Mouse (Mus musculus): ENCODE results near the gene Shb. TPM values are rescaled to one million over a fixed set of nuclear protein-coding genes. Genes with fewer than 3 reads are reported as not detected.

Gene Shb
- polyA plus RNA-seq, 1 experiment from 2014 or later, result 7.3 TPM

- H3K4me3 ChIP-seq (ENCODE audit: low read depth, low read length), result no peak overlapping the region
- DNase-seq (ENCODE audit: low spot score) (no peak), ATAC-seq (replicated peaks; ENCODE audit: low FRiP score, low TSS enrichment, low read depth) (no peak)
- H3K9me3 ChIP-seq (ENCODE audit: control insufficient read depth, low read length), result no peaks in the 10 kb centered on the region
- H3K9ac ChIP-seq (ENCODE audit: low read length), result no peak overlapping the region
- H3K4me2 ChIP-seq (ENCODE audit: low read length), result no peak overlapping the region
- H3K27ac ChIP-seq (ENCODE audit: low read depth), result no peak overlapping the region
- H3K36me3 ChIP-seq (ENCODE audit: control insufficient read depth, insufficient read depth, low read length), result peaks cover 5% of the 10 kb centered on the region; the same call in 1 of the 2 replicates
- 94% methylated on average over 4 of the region's 4 CpGs for WGBS
- no peaks in the 10 kb centered on the region for H3K27me3 ChIP-seq (replicated peaks; ENCODE audit: control insufficient read depth, insufficient read depth, low read length)
- H3K4me1 ChIP-seq (replicated peaks; ENCODE audit: control insufficient read depth, insufficient read depth, low read length), result peaks cover 36% of the 10 kb centered on the region
These were observed 7.7 kb downstream of the Shb start for GRCm38 (mm10) chr4:45524602-45525001.

- no peak for DNase-seq (ENCODE audit: low spot score)
- Histone ChIP-seq H3K9me3 (ENCODE audit: control insufficient read depth, low read length) (no peaks in the 10 kb centered on the region), H3K4me2 (ENCODE audit: low read length) (no peak overlapping the region), H3K27ac (ENCODE audit: low read depth) (no peak overlapping the region), H3K4me1 (replicated peaks; ENCODE audit: control insufficient read depth, insufficient read depth, low read length) (peaks cover 31% of the 10 kb centered on the region), H3K27me3 (replicated peaks; ENCODE audit: control insufficient read depth, insufficient read depth, low read length) (no peaks in the 10 kb centered on the region), H3K36me3 (ENCODE audit: control insufficient read depth, insufficient read depth, low read length) (peaks cover 5% of the 10 kb centered on the region; the same call in 1 of the 2 replicates), H3K4me3 (ENCODE audit: low read depth, low read length) (no peak overlapping the region), H3K9ac (ENCODE audit: low read length) (no peak overlapping the region)
- 91% methylated on average over 6 of the region's 6 CpGs for WGBS
- no peak for ATAC-seq (replicated peaks; ENCODE audit: low FRiP score, low TSS enrichment, low read depth)
These were observed 8.9 kb downstream of the Shb start for GRCm38 (mm10) chr4:45523360-45523759.

- H3K27ac ChIP-seq (ENCODE audit: low read depth), result no peak overlapping the region
- no peak overlapping the region for H3K9ac ChIP-seq (ENCODE audit: low read length)
- H3K36me3 ChIP-seq (ENCODE audit: control insufficient read depth, insufficient read depth, low read length), result peaks cover 5% of the 10 kb centered on the region; the same call in 1 of the 2 replicates
- DNase-seq (ENCODE audit: low spot score), result no peak
- H3K4me1 ChIP-seq (replicated peaks; ENCODE audit: control insufficient read depth, insufficient read depth, low read length), result peaks cover 27% of the 10 kb centered on the region
- ATAC-seq (replicated peaks; ENCODE audit: low FRiP score, low TSS enrichment, low read depth), result no peak
- no peaks in the 10 kb centered on the region for H3K9me3 ChIP-seq (ENCODE audit: control insufficient read depth, low read length)
- H3K4me3 ChIP-seq (ENCODE audit: low read depth, low read length), result no peak overlapping the region
- H3K27me3 ChIP-seq (replicated peaks; ENCODE audit: control insufficient read depth, insufficient read depth, low read length), result no peaks in the 10 kb centered on the region
- H3K4me2 ChIP-seq (ENCODE audit: low read length), result no peak overlapping the region
These were observed 9.3 kb downstream of the Shb start for GRCm38 (mm10) chr4:45522956-45523355.

GRCm38 (mm10) chr4:45522583-45522900, 9.7 kb downstream of the Shb start:
- Histone ChIP-seq H3K27ac (ENCODE audit: low read depth) (no peak overlapping the region), H3K4me2 (ENCODE audit: low read length) (no peak overlapping the region), H3K36me3 (ENCODE audit: control insufficient read depth, insufficient read depth, low read length) (peaks cover 5% of the 10 kb centered on the region; the same call in 1 of the 2 replicates), H3K27me3 (replicated peaks; ENCODE audit: control insufficient read depth, insufficient read depth, low read length) (no peaks in the 10 kb centered on the region), H3K4me1 (replicated peaks; ENCODE audit: control insufficient read depth, insufficient read depth, low read length) (peaks cover 25% of the 10 kb centered on the region), H3K4me3 (ENCODE audit: low read depth, low read length) (no peak overlapping the region), H3K9ac (ENCODE audit: low read length) (no peak overlapping the region), H3K9me3 (ENCODE audit: control insufficient read depth, low read length) (no peaks in the 10 kb centered on the region)
- ATAC-seq (replicated peaks; ENCODE audit: low FRiP score, low TSS enrichment, low read depth) (no peak), DNase-seq (ENCODE audit: low spot score) (no peak)
- WGBS, result 80% methylated on average over 4 of the region's 4 CpGs

- Histone ChIP-seq H3K36me3 (ENCODE audit: control insufficient read depth, insufficient read depth, low read length) (peaks cover 5% of the 10 kb centered on the region; the same call in 1 of the 2 replicates), H3K9me3 (ENCODE audit: control insufficient read depth, low read length) (no peaks in the 10 kb centered on the region), H3K4me2 (ENCODE audit: low read length) (no peak overlapping the region), H3K27me3 (replicated peaks; ENCODE audit: control insufficient read depth, insufficient read depth, low read length) (no peaks in the 10 kb centered on the region), H3K4me1 (replicated peaks; ENCODE audit: control insufficient read depth, insufficient read depth, low read length) (peaks cover 24% of the 10 kb centered on the region), H3K9ac (ENCODE audit: low read length) (no peak overlapping the region), H3K27ac (ENCODE audit: low read depth) (no peak overlapping the region), H3K4me3 (ENCODE audit: low read depth, low read length) (no peak overlapping the region)
- no peak for ATAC-seq (replicated peaks; ENCODE audit: low FRiP score, low TSS enrichment, low read depth)
- 48% methylated on average over 9 of the region's 9 CpGs for WGBS
- DNase-seq (ENCODE audit: low spot score), result no peak
These were observed 10.3 kb downstream of the Shb start for GRCm38 (mm10) chr4:45521705-45522582.

- Histone ChIP-seq H3K4me3 (ENCODE audit: low read depth, low read length) (no peak overlapping the region), H3K4me2 (ENCODE audit: low read length) (no peak overlapping the region), H3K9me3 (ENCODE audit: control insufficient read depth, low read length) (no peaks in the 10 kb centered on the region), H3K27ac (ENCODE audit: low read depth) (0 out of 2 replicates have a peak overlapping the region, but pooled peaks have one; percentile 49), H3K27me3 (replicated peaks; ENCODE audit: control insufficient read depth, insufficient read depth, low read length) (no peaks in the 10 kb centered on the region), H3K4me1 (replicated peaks; ENCODE audit: control insufficient read depth, insufficient read depth, low read length) (peaks cover 24% of the 10 kb centered on the region), H3K9ac (ENCODE audit: low read length) (no peak overlapping the region), H3K36me3 (ENCODE audit: control insufficient read depth, insufficient read depth, low read length) (peaks cover 5% of the 10 kb centered on the region; the same call in 1 of the 2 replicates)
- DNase-seq (ENCODE audit: low spot score), result no peak
- no peak for ATAC-seq (replicated peaks; ENCODE audit: low FRiP score, low TSS enrichment, low read depth)
- 36% methylated on average over 8 of the region's 8 CpGs for WGBS
These were observed 11.9 kb downstream of the Shb start for GRCm38 (mm10) chr4:45520375-45520774.

- H3K4me2 ChIP-seq (ENCODE audit: low read length), result no peak overlapping the region
- ATAC-seq (replicated peaks; ENCODE audit: low FRiP score, low TSS enrichment, low read depth) (no peak), DNase-seq (ENCODE audit: low spot score) (no peak)
- H3K4me1 ChIP-seq (replicated peaks; ENCODE audit: control insufficient read depth, insufficient read depth, low read length), result peaks cover 48% of the 10 kb centered on the region
- no peak overlapping the region for H3K27ac ChIP-seq (ENCODE audit: low read depth)
- H3K36me3 ChIP-seq (ENCODE audit: control insufficient read depth, insufficient read depth, low read length), result no peaks in the 10 kb centered on the region
- no peaks in the 10 kb centered on the region for H3K9me3 ChIP-seq (ENCODE audit: control insufficient read depth, low read length)
- no peak overlapping the region for H3K9ac ChIP-seq (ENCODE audit: low read length)
- 34% methylated on average over 4 of the region's 4 CpGs for WGBS
- H3K27me3 ChIP-seq (replicated peaks; ENCODE audit: control insufficient read depth, insufficient read depth, low read length), result no peaks in the 10 kb centered on the region
- no peak overlapping the region for H3K4me3 ChIP-seq (ENCODE audit: low read depth, low read length)
These were observed 14.9 kb downstream of the Shb start for GRCm38 (mm10) chr4:45517399-45517798.

GRCm38 (mm10) chr4:45515894-45516293, 16.4 kb downstream of the Shb start:
- Histone ChIP-seq H3K9ac (ENCODE audit: low read length) (no peak overlapping the region), H3K4me2 (ENCODE audit: low read length) (no peak overlapping the region), H3K36me3 (ENCODE audit: control insufficient read depth, insufficient read depth, low read length) (no peaks in the 10 kb centered on the region), H3K9me3 (ENCODE audit: control insufficient read depth, low read length) (no peaks in the 10 kb centered on the region), H3K27ac (ENCODE audit: low read depth) (no peak overlapping the region), H3K27me3 (replicated peaks; ENCODE audit: control insufficient read depth, insufficient read depth, low read length) (no peaks in the 10 kb centered on the region), H3K4me1 (replicated peaks; ENCODE audit: control insufficient read depth, insufficient read depth, low read length) (peaks cover 40% of the 10 kb centered on the region), H3K4me3 (ENCODE audit: low read depth, low read length) (no peak overlapping the region)
- DNase-seq (ENCODE audit: low spot score), result no peak
- ATAC-seq (replicated peaks; ENCODE audit: low FRiP score, low TSS enrichment, low read depth), result no peak
- WGBS, result 64% methylated on average over 4 of the region's 4 CpGs

GRCm38 (mm10) chr4:45514406-45514805, 17.9 kb downstream of the Shb start:
- ATAC-seq (replicated peaks; ENCODE audit: low FRiP score, low TSS enrichment, low read depth) (no peak), DNase-seq (ENCODE audit: low spot score) (no peak)
- Histone ChIP-seq H3K9ac (ENCODE audit: low read length) (0 out of 2 replicates have a peak overlapping the region, but pooled peaks have one; percentile 1), H3K27me3 (replicated peaks; ENCODE audit: control insufficient read depth, insufficient read depth, low read length) (no peaks in the 10 kb centered on the region), H3K9me3 (ENCODE audit: control insufficient read depth, low read length) (no peaks in the 10 kb centered on the region), H3K4me1 (replicated peaks; ENCODE audit: control insufficient read depth, insufficient read depth, low read length) (peaks cover 40% of the 10 kb centered on the region), H3K36me3 (ENCODE audit: control insufficient read depth, insufficient read depth, low read length) (no peaks in the 10 kb centered on the region), H3K4me3 (ENCODE audit: low read depth, low read length) (no peak overlapping the region), H3K4me2 (ENCODE audit: low read length) (peak overlapping the region; percentile 25), H3K27ac (ENCODE audit: low read depth) (peak overlapping the region; percentile 52; the same call in 1 of the 2 replicates)
- 12% methylated on average over 7 of the region's 7 CpGs for WGBS
